Mouse (Mus musculus) C2C12 (cell line): ENCODE measurements at regions not wholly inside any gene's neighbourhood (a gene's known extent, or its start where the extent isn't known, plus 50 kb on each side); places are given as distances from the start of the nearest gene placed in this dataset.

Experiments used
- CEBPB ChIP-seq: IDR thresholded peaks from one replicate; pipeline ENCODE4 v1.6.1; 2011; ENCODE audit warnings: low read depth, mild to moderate bottlenecking, control low read depth, moderate library complexity
- CTCF ChIP-seq: IDR thresholded peaks from one replicate; pipeline ENCODE4 v1.5.1; 2011; ENCODE audit not compliant: control insufficient read depth, insufficient read depth, insufficient read length
- FOSL1 ChIP-seq: IDR thresholded peaks from one replicate; pipeline ENCODE4 v1.8.0; 2011; ENCODE audit warnings: mild to moderate bottlenecking, low read length; ENCODE audit not compliant: poor library complexity, insufficient read depth, severe bottlenecking
- MAX ChIP-seq: IDR thresholded peaks from one replicate; pipeline ENCODE4 v1.6.1; 2011; ENCODE audit warnings: mild to moderate bottlenecking, control low read depth
- MYOG ChIP-seq: IDR thresholded peaks from one replicate; pipeline ENCODE4 v1.6.1; 2011; ENCODE audit not compliant: control insufficient read depth, insufficient read length; ENCODE audit errors: extremely low read depth
- USF1 ChIP-seq: IDR thresholded peaks from one replicate; pipeline ENCODE4 v1.6.1; 2011; ENCODE audit warnings: low read depth, mild to moderate bottlenecking, control low read depth, moderate library complexity

DNA sequence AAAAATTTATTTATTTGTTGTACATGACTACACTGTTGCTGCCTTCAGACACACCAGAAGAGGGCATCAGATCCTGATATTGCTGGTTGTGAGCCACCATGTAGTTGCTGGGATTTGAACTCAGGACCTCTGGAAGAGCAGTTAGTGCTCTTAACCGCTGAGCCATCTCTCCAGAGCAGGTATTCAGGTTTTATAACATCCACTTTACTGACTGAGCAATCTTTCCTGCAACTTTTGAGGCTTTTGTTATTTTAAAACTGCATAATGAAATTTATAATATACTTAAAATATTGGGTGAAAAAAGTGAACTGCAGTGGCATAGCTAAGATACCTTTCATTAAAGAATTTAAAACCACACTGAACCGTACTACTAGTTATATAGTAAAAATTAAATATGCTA is 101.0 kb downstream of the Tbx4 start:
- TF ChIP-seq CTCF (no peak), USF1 (no peak), MYOG (no peak), FOSL1 (no peak), CEBPB (no peak), MAX (no peak)
